Mouse (Mus musculus): ENCODE measurements around the gene Chmp5.
"Not testable (repeated sequence)": the region's sequence is repeated elsewhere in the genome, so short reads cannot be mapped to it uniquely, and the experiment has no call there.

The Chmp5 gene

DNA sequence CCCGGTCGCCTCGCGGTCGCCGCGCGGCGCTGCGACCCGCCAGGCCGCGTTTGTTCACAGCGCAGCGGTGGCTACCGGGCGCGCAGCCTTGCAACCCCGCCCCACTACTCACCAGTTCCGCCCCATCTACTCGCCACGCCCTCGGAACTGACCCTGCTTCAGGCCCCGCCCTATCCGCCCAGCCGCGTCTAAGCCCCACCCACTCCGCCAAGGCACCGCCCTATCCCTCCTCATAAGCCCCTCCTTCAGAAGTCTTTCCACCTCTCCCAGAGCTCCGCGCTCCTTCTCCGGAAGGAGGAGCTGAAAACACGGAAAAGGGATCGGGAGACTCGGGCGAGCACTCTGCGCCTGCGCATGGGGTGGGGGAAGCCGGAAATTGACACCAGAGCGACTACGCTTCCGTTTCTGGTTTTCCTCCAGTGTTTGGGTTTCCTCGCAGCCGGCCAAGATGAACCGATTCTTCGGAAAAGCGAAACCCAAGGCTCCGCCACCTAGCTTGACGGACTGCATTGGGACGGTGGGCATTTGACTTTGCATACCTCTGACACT lies at the start of gene Chmp5, which contains the start of gene Bag1:
Chmp5 (plus strand) TSS at position 248 of the 549 bp plus-strand sequence.
Bag1 (minus strand) TSS at position 135 of the 549 bp plus-strand sequence.
- in situ Hi-C loops (cut with MboI; ENCODE audit: low pct_unique_long_range_greater_than_20kb in 1 of 2, low sequenced_read_pairs in 2 of 2, unreplicated experiment in 1 of 2), result no loop called here

DNA sequence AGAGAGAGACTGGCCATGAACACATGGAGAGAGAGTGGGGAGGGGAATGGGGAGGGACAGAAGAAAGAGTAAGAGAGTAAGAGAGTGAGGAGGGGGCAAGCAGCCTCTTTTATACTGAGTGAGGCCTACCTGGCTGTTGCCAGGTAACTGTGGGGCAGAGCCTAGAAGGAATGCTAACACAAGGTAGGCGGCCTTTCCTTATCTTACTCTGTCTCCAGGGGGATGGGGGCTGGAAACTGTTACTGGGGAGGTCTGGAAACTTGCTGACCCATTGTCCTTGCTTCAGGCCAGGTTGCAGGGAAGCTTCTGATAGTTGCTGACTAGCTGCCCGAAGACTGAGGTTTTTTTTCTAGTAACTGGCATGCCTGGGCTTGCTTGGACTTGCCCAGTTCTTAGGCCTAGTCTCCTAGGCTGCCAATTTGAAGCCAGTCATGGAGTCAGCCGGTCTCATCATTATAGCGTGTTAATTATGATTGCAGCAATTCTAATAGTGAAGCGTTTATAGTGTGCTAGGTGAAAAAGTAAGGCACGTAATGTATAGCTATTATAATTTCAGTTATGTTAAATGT lies 49.6 kb upstream of the Chmp5 start:
- in situ Hi-C loops (cut with MboI; ENCODE audit: low pct_unique_long_range_greater_than_20kb in 1 of 2, low sequenced_read_pairs in 2 of 2, unreplicated experiment in 1 of 2), result no loop called here

DNA sequence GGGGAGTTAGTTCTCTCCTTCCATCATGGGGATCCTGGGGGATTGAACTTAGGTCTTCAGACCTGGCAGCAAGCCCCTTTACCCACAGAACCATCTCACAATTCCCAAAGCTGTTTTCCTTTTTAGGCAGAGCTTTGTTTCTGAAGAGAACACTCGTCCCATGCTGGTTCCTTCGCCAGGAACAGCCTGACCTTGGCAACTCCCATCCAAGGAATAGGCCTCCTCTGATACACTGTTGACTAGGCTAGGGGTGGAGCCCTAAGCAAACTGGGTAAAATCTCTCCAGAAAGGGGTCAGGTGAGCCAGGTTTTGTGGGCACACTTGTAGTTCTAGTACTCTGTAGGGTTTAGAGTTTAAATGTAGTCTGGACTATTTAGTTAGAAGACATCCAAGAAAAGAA lies 48.9 kb upstream of the Chmp5 start:
- in situ Hi-C loops (cut with MboI; ENCODE audit: low pct_unique_long_range_greater_than_20kb in 1 of 2, low sequenced_read_pairs in 2 of 2, unreplicated experiment in 1 of 2), result no loop called here

DNA sequence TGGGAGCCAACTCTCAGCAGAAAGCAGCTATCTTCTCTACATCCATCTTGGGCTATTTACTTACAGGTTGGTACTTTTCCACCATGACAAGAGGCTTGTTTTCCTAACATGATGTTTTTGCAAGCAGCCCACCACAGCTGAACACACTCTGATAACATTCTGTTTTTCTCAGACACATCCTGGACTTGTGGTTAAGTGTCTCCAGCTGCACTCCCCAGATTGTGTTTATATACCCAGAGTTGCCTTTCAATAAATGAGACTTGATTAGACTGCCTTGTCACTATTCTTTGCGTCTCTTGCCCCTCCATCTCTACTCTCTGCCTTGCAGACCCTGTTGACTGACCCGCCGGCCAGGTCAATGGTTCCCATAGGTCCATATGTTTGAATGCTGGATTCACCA lies 48.1 kb upstream of the Chmp5 start:
- in situ Hi-C loops (cut with MboI; ENCODE audit: low pct_unique_long_range_greater_than_20kb in 1 of 2, low sequenced_read_pairs in 2 of 2, unreplicated experiment in 1 of 2), result no loop called here

DNA sequence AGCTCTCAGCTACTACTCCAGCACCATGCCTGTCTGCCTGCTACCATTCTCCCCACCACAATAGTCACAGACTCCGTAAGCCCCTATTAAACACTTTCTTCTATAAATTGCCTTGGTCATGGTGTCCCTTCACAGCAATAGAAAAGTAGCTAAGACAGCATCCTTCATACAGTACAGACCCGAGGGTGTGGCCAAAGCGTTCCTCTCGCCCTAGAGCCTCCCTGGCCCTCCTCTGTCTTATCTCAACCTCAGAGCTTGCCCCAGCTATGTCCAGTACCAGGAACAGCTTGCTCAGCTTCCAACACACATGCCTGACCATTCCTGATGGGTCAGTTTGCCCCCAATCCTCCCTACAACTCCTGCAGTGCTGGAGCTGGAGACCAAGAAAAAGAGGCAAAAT lies 47.6 kb upstream of the Chmp5 start:
- in situ Hi-C loops (cut with MboI; ENCODE audit: low pct_unique_long_range_greater_than_20kb in 1 of 2, low sequenced_read_pairs in 2 of 2, unreplicated experiment in 1 of 2), result no loop called here

DNA sequence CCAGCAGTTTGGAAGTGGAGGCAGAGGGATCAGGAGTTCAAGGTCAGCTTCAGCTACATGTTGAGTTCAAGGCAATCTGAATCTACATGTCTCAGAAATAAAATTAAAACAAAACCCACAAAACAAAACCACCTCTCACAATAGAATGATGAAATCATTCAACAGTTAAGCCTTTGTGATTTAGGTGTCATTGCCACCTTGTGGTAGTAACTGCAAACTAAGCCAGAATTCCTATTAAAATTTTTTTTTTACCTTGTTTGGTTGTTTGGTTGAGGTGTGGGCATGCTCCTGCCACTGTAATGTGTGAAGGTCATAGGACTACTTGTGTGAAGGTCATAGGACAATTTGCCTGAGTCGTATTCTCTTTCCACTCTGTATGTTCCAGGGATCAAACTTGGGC lies 41.9 kb upstream of the Chmp5 start:
- in situ Hi-C loops (cut with MboI; ENCODE audit: low pct_unique_long_range_greater_than_20kb in 1 of 2, low sequenced_read_pairs in 2 of 2, unreplicated experiment in 1 of 2), result loop anchor here (5.0 kb wide), 1 partner anchor 134 kb away; no protein-coding TSS in a partner anchor

DNA sequence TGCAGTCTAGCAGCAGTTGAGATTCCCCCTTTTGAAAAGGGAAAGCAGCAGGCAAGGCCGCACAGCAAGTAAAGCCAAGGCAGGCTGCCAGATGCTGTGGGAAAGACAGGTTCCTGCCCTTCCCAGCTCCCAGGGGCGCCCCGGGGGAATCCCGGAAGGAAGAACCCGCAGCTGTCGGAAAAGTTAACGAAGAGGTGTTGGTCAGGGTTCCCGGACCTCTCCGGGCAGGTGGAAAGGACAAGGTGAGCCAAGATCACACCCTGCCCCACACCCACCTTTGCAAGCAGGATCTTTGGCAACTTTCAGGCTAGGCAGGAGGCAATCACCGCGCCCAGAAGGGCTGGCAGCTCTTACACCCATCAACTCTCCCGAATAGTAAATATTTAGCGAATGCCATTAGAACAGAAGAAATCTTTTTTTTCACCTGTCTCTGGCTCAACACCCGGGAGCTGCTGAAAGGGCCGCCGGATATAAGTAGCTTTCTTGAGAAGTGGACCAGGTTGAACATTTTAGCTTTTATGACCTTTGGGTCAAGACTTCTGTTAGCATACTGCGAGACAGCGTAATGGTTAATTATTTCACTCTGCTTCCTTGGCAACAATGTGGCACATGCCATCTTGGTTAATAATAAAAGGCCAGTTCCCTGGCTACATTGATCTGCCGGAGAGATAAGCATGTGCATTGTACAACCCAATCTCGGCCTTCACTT lies 39.8 kb upstream of the Chmp5 start:
- in situ Hi-C loops (cut with MboI; ENCODE audit: low pct_unique_long_range_greater_than_20kb in 1 of 2, low sequenced_read_pairs in 2 of 2, unreplicated experiment in 1 of 2), result loop anchor here (5.0 kb wide), 1 partner anchor 136 kb away; no protein-coding TSS in a partner anchor

DNA sequence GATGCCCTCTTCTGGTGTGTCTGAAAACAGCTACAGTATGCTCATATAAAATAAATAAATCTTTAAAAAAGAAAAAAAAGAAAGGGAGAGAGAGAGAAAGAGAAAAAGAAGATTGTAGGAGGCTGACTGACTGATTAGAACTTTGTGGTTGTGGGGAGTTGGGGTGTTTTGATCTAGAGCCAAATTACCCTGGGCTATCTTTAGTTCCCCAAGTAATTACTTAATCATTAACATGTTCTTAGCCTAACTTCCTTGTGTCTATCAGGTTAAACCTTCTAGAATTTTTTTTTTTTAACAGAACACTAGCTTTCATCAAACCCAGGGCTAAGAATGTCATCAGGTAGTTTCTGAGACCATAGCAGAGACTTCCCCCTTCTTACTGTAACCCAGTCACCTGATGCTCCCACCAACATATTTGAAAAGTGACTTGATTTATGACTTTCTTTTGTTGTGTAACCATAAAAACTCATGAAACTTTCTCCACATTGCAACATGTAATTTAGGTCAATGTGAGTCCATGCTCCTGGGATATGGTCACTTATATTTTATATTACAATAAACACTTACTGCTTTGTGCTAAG lies 33.8 kb upstream of the Chmp5 start:
- in situ Hi-C loops (cut with MboI; ENCODE audit: low pct_unique_long_range_greater_than_20kb in 1 of 2, low sequenced_read_pairs in 2 of 2, unreplicated experiment in 1 of 2), result no loop called here

DNA sequence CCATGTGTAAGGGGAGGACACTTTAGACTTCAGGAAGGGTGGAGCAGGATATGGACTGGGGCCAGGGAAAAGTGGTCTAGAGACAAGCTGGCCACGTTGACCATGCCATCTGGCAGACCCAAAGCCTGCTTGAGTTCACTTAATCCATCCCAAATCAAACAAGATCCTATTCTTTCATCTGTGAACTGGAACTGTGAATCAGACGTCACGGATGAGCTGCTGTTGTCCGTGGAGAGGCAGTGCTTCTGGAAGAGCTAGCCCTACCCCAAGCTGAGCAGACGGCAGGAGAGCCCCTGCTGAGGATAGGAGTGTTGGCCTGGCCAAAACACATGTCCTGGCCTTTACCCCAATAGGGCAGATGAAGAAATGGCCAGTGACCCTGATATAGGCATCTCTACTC lies 32.3 kb upstream of the Chmp5 start:
- in situ Hi-C loops (cut with MboI; ENCODE audit: low pct_unique_long_range_greater_than_20kb in 1 of 2, low sequenced_read_pairs in 2 of 2, unreplicated experiment in 1 of 2), result no loop called here

DNA sequence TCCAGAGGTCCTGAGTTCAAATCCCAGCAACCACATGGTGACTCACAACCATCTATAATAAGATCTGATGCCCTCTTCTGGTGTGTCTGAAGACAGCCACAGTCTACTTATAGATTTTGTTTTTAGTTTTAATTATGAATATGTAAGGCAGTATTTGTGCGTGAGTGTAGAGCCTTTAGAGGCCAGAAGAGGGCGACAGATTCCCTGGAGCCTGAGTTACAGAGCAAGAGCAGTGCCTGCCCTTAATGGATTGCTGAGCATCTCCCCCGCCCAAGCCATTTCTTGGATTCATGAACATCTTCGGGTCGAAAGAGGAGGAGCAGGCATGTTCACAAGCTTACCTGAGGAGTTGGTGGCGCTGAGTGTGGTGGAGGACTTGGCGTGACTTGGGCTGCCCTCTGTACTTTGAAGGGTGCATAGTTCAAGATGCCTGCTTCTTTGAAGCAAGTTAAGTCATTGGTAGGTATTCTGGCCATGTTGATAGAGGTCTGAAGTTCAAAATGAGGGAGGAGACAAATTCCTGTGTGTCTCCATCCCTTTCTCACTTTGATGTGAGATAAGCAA lies 31.5 kb upstream of the Chmp5 start:
- in situ Hi-C loops (cut with MboI; ENCODE audit: low pct_unique_long_range_greater_than_20kb in 1 of 2, low sequenced_read_pairs in 2 of 2, unreplicated experiment in 1 of 2), result no loop called here

DNA sequence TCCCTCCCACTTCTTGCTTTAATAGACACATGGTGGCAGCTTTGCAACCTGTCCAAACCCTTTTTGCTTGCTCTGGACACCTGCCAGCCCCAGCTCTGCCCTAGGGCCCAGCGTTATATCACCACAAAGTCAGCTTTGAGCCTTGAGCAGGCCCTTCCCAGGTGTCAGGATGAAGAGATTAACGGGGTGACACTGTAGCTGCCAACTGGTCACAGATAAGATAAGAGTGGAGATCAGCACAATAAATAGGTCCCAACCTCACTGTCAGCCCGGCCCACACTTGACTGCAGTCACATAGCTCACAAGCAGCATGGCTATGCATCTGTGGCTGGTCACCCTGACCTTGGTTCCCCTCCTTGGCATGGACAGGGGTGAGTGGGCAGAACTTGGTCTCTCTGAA lies 28.4 kb upstream of the Chmp5 start, which contains the start of gene Spink4:
Spink4 (plus strand) TSS at position 268 of the 400 bp plus-strand sequence.
- in situ Hi-C loops (cut with MboI; ENCODE audit: low pct_unique_long_range_greater_than_20kb in 1 of 2, low sequenced_read_pairs in 2 of 2, unreplicated experiment in 1 of 2), result no loop called here

DNA sequence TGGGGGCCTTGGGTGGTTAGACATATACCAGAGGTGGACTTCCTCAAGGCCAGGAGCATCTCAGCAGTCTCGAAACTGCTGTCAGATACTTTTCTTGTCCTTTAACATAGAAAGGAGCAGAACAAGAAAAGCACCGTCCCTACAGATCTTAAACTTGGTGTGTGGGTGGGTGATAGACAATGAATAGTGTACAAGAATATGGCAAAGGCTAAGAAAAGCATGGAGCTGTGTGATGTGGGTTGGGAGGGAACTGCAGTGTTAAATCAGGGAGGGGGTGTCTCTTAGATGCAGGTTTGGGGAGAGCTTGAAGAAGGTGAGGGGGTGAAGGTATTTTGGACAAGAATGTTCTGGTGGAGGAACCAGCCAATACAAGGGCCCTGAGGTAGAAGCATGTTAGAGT lies 27.6 kb upstream of the Chmp5 start:
- in situ Hi-C loops (cut with MboI; ENCODE audit: low pct_unique_long_range_greater_than_20kb in 1 of 2, low sequenced_read_pairs in 2 of 2, unreplicated experiment in 1 of 2), result no loop called here

DNA sequence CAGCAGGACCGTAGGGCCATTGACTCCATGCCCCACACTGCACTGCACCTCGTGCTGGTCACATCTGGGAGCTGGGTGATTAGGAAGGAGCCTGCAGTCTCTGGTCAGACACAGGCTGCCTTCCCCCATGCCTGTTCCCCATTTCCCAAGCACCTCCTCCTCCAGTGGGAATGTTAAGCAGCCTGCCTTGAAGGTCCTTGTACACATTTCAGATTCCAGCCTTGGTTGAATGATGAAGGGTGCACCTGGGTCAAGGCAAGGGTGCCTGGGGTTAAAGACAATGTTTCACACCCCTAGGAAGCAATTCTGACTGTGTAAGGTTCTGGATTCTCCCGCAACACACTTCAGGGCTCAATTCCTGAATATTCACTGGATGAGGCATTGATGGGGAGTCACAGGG lies 26.9 kb upstream of the Chmp5 start:
- in situ Hi-C loops (cut with MboI; ENCODE audit: low pct_unique_long_range_greater_than_20kb in 1 of 2, low sequenced_read_pairs in 2 of 2, unreplicated experiment in 1 of 2), result no loop called here

DNA sequence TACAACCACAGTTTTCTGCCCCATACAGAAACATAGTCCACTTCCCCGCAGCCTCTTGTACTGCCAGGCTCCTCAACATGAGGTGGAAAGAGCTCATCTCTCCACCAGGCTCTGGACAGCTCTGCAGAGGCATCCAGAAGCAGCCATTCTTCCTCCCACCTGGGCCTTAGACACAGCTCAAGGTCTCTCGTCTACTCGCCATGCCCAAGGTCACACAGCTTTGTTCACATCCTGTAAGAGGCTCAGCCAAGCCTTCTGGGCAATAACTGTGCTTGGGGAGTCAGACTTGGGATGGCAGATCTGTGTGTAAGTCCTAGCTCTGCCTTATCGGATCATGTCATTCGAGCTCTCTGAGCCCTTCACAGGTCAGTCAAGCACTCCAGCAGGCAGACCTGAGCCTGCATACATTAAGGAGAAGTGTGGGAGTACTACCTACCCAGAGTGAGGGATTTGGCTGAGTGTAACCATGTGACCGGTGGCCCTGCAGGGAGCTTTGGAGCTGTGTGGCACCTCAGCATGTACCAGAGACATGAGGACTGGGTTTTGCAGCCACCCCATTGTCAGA lies 25.0 kb upstream of the Chmp5 start:
- in situ Hi-C loops (cut with MboI; ENCODE audit: low pct_unique_long_range_greater_than_20kb in 1 of 2, low sequenced_read_pairs in 2 of 2, unreplicated experiment in 1 of 2), result no loop called here

DNA sequence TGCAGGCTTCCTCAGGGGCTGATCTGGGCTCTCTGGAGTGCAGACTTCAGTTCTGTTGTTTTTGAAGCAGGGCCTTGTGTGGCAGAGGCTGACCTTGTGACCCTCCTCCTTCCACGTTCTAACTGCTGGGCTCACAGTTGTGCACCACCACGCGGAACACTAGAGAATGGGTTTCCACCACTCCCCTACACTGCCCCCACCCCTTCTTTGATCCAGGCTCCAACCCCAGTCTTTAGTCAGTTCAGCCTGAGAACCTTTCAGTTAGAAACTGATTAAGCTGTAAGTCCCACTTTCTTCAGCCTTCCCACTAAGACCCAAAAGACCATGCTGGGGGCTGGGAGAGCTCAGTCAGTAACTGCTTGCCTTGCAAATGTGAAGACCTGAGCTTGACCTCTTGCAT lies 22.6 kb upstream of the Chmp5 start:
- in situ Hi-C loops (cut with MboI; ENCODE audit: low pct_unique_long_range_greater_than_20kb in 1 of 2, low sequenced_read_pairs in 2 of 2, unreplicated experiment in 1 of 2), result no loop called here

DNA sequence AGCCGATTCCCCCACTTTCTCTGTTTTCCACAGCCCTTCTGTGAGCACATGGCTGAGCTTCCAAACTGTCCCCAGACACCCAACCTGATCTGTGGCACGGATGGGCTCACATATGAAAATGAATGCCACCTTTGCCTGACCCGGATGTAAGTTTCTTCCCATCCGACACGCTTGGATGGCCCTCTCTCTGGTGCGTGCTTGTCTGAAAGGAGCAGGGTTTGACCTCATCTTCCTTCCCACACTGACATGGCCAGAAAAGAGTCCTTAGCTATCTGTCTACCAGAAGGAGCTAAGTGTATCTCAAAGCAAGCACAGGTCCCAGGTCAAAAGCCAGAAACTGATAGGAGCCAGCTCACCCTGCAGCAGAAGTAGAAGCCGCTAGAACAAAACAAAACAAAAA lies 19.2 kb upstream of the Chmp5 start:
- in situ Hi-C loops (cut with MboI; ENCODE audit: low pct_unique_long_range_greater_than_20kb in 1 of 2, low sequenced_read_pairs in 2 of 2, unreplicated experiment in 1 of 2), result no loop called here

DNA sequence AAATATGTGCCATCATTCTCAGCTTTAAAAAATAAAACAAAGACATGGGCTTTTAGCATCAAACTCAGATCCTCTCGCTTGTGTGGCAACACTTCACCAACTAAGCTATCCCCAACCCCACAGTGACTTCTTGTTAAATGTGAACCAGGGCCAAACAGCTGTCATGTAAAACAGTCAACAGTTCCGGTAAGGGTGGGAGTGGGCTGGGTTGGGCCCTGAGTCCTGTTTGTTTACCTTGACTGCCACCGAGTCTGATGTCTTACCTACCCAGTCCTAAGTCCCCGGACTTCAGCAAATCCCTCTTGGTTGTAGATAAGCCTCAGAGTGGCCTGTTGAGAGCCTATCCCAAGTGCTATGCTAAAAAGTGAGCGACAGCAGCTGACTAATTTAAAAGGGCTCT lies 14.5 kb upstream of the Chmp5 start:
- in situ Hi-C loops (cut with MboI; ENCODE audit: low pct_unique_long_range_greater_than_20kb in 1 of 2, low sequenced_read_pairs in 2 of 2, unreplicated experiment in 1 of 2), result no loop called here

DNA sequence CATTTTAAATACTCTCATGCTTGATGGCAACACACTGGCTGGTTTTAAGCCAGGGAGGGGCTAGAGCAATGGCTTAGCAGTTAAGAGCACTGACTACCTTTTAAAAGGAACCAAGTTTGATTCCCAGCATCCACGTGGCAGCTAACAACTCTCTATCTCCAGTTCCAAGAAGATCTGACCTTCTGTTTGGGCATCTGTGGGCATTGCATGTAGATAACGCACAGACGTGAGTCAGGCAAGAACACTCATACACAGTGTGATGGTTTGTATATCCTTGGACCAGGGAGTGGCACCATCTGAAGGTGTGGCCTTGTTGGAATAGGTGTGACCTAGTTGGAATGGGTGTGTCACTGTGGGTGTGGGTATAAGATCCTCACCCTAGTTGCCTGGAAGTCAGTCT lies 13.8 kb upstream of the Chmp5 start:
- in situ Hi-C loops (cut with MboI; ENCODE audit: low pct_unique_long_range_greater_than_20kb in 1 of 2, low sequenced_read_pairs in 2 of 2, unreplicated experiment in 1 of 2), result not testable (repeated sequence)
